ENCODE assay signal across 18 mouse cellular contexts in genomic region chr1:63473272-63473671, GRCm38 (mm10). TPM values are rescaled to one million over a fixed set of nuclear protein-coding genes. Genes with fewer than 3 reads are reported as not detected.
A peak's percentile ranks its signal among the peaks of the same experiment; 100 is the strongest.
DNase-seq lines count a peak whose midpoint lies in the region; ATAC-seq and TF ChIP-seq lines count a peak whose summit lies in the region.
"Had no signal": no experiment of that assay in that cellular context is flagged by ENCODE, and none has a peak within 500 bp of the region (broad histone marks: within the 10 kb centered on the region; RNA-seq: fewer than 3 reads in every experiment).

No protein-coding gene starts in this region.

- H3K4me2 ChIP-seq in forebrain, embryonic 11.5 days (ENCODE audit: low read depth, low read length, severe bottlenecking), result no peak overlapping the region
- no peak overlapping the region for H3K4me2 ChIP-seq in midbrain, embryonic 12.5 days (replicated peaks)
- no peak overlapping the region for H3K4me2 ChIP-seq in midbrain, postnatal 0 days (ENCODE audit: low read depth, low read length, poor library complexity, severe bottlenecking)
- H3K4me2 ChIP-seq in forebrain, embryonic 12.5 days, result peak overlapping the region; percentile 11; the same call in 1 of the 2 replicates
- no peak overlapping the region for H3K4me2 ChIP-seq in forebrain, embryonic 16.5 days (ENCODE audit: low read length)
- H3K4me2 ChIP-seq: heart, embryonic 12.5 days had no signal

- 67% methylated on average over 2 of the region's 2 CpGs for whole genome bisulfite sequencing in forebrain, embryonic 10.5 days
- 55% methylated on average over 2 of the region's 2 CpGs for WGBS in forebrain, embryonic 11.5 days
- 64% methylated on average over 2 of the region's 2 CpGs for WGBS in midbrain, embryonic 12.5 days
- WGBS in midbrain, postnatal 0 days, result 68% methylated on average over 2 of the region's 2 CpGs
- WGBS in forebrain, embryonic 12.5 days, result 58% methylated on average over 2 of the region's 2 CpGs
- 54% methylated on average over 2 of the region's 2 CpGs for WGBS in forebrain, embryonic 16.5 days

- H3K4me1 ChIP-seq in forebrain, embryonic 10.5 days, result peaks cover 39% of the 10 kb centered on the region
- peaks cover 15% of the 10 kb centered on the region for H3K4me1 ChIP-seq in forebrain, embryonic 11.5 days (replicated peaks; ENCODE audit: control insufficient read depth, insufficient read depth, low read length)
- peaks cover 26% of the 10 kb centered on the region for H3K4me1 ChIP-seq in midbrain, embryonic 12.5 days
- no peaks in the 10 kb centered on the region; the same call in 1 of the 2 replicates for H3K4me1 ChIP-seq in midbrain, postnatal 0 days (ENCODE audit: insufficient read depth, low read length)
- peaks cover 34% of the 10 kb centered on the region for H3K4me1 ChIP-seq in forebrain, embryonic 12.5 days
- H3K4me1 ChIP-seq in forebrain, embryonic 16.5 days (replicated peaks; ENCODE audit: control insufficient read depth, insufficient read depth, low read length), result peaks cover 14% of the 10 kb centered on the region
- H3K4me1 ChIP-seq: heart, embryonic 12.5 days had no signal

- DNase-seq in forebrain, embryonic 10.5 days (ENCODE audit: extremely low spot score, low spot score), result no peak
- DNase-seq in forebrain, embryonic 11.5 days (ENCODE audit: low spot score), result no peak
- DNase-seq in midbrain, postnatal 0 days (ENCODE audit: low spot score), result no peak
- no peak for DNase-seq in left cerebral cortex, postnatal 4 days
- DNase-seq: adrenal gland, adult 8-10 months; adrenal gland, postnatal 36 days; B cell, adult 2 months; cerebellum, adult 2 months; cerebellum, postnatal 10 days; gastrocnemius, postnatal 14 days; heart, adult 2 months had no signal

- no peak for TF ChIP-seq CTCF in midbrain, postnatal 0 days (IDR thresholded peaks at IDR 0.05)

- no peak overlapping the region for H3K9ac ChIP-seq in forebrain, embryonic 11.5 days (ENCODE audit: low read length)
- H3K9ac ChIP-seq in midbrain, embryonic 12.5 days (replicated peaks), result 0 out of 2 replicates have a peak overlapping the region, but pooled peaks have one; percentile 24
- no peak overlapping the region for H3K9ac ChIP-seq in midbrain, postnatal 0 days (replicated peaks; ENCODE audit: low read length, poor library complexity, severe bottlenecking)
- no peak overlapping the region for H3K9ac ChIP-seq in forebrain, embryonic 12.5 days
- H3K9ac ChIP-seq in forebrain, embryonic 16.5 days (replicated peaks; ENCODE audit: low read depth, low read length), result no peak overlapping the region
- H3K9ac ChIP-seq: heart, embryonic 12.5 days had no signal

- peak overlapping the region; percentile 68; the same call in 1 of the 2 replicates for H3K27ac ChIP-seq in forebrain, embryonic 10.5 days
- no peak overlapping the region for H3K27ac ChIP-seq in forebrain, embryonic 11.5 days (ENCODE audit: low read depth, low read length)
- no peak overlapping the region for H3K27ac ChIP-seq in midbrain, embryonic 12.5 days (replicated peaks)
- H3K27ac ChIP-seq in midbrain, postnatal 0 days (ENCODE audit: low read depth, low read length), result no peak overlapping the region
- H3K27ac ChIP-seq in forebrain, embryonic 12.5 days, result peak overlapping the region; percentile 51; the same call in 1 of the 2 replicates
- no peak overlapping the region for H3K27ac ChIP-seq in forebrain, embryonic 16.5 days (ENCODE audit: low read length)
- H3K27ac ChIP-seq: heart, adult 2 months had no signal

- intact Hi-C loops in left cerebral cortex, postnatal 4 days (cut with DNase I), result no loop called here

- no peaks in the 10 kb centered on the region for H3K9me3 ChIP-seq in forebrain, embryonic 10.5 days
- H3K9me3 ChIP-seq in forebrain, embryonic 11.5 days (ENCODE audit: control insufficient read depth, low read length), result no peaks in the 10 kb centered on the region
- H3K9me3 ChIP-seq in midbrain, embryonic 12.5 days, result no peaks in the 10 kb centered on the region
- H3K9me3 ChIP-seq in midbrain, postnatal 0 days (ENCODE audit: low read length), result no peaks in the 10 kb centered on the region
- H3K9me3 ChIP-seq in forebrain, embryonic 12.5 days, result no peaks in the 10 kb centered on the region
- no peaks in the 10 kb centered on the region for H3K9me3 ChIP-seq in forebrain, embryonic 16.5 days (ENCODE audit: control insufficient read depth, low read length)
- H3K9me3 ChIP-seq: embryonic facial prominence, embryonic 10.5 days; G1E; heart, embryonic 12.5 days had no signal

- H3K4me3 ChIP-seq in forebrain, embryonic 10.5 days, result no peak overlapping the region
- no peak overlapping the region for H3K4me3 ChIP-seq in forebrain, embryonic 11.5 days (ENCODE audit: low read depth, low read length)
- H3K4me3 ChIP-seq in midbrain, embryonic 12.5 days, result no peak overlapping the region
- H3K4me3 ChIP-seq in midbrain, postnatal 0 days (ENCODE audit: low read depth, low read length), result no peak overlapping the region
- no peak overlapping the region for H3K4me3 ChIP-seq in forebrain, embryonic 12.5 days (replicated peaks)
- H3K4me3 ChIP-seq in forebrain, embryonic 16.5 days (replicated peaks; ENCODE audit: low read length), result no peak overlapping the region
- H3K4me3 ChIP-seq: embryonic facial prominence, embryonic 10.5 days; heart, adult 2 months; heart, embryonic 12.5 days had no signal

- no peaks in the 10 kb centered on the region for H3K27me3 ChIP-seq in forebrain, embryonic 10.5 days (ENCODE audit: poor library complexity, severe bottlenecking)
- no peaks in the 10 kb centered on the region for H3K27me3 ChIP-seq in forebrain, embryonic 11.5 days (ENCODE audit: control insufficient read depth, insufficient read depth, low read length)
- H3K27me3 ChIP-seq in midbrain, embryonic 12.5 days, result no peaks in the 10 kb centered on the region
- H3K27me3 ChIP-seq in midbrain, postnatal 0 days (ENCODE audit: insufficient read depth, low read length), result no peaks in the 10 kb centered on the region
- no peaks in the 10 kb centered on the region for H3K27me3 ChIP-seq in forebrain, embryonic 12.5 days
- H3K27me3 ChIP-seq in forebrain, embryonic 16.5 days (replicated peaks; ENCODE audit: control insufficient read depth, insufficient read depth, low read length), result no peaks in the 10 kb centered on the region
- H3K27me3 ChIP-seq: heart, embryonic 12.5 days had no signal

- ATAC-seq in forebrain, embryonic 11.5 days (replicated peaks; ENCODE audit: low FRiP score), result no peak
- no peak for ATAC-seq in midbrain, embryonic 12.5 days (ENCODE audit: low FRiP score, low read depth)
- ATAC-seq in midbrain, postnatal 0 days (ENCODE audit: low FRiP score), result no peak
- no peak for ATAC-seq in forebrain, embryonic 12.5 days (ENCODE audit: low FRiP score)
- peak; percentile 71 for ATAC-seq in forebrain, embryonic 16.5 days
- ATAC-seq: CD4-positive, CD25-positive, alpha-beta regulatory T cell, adult 4 months had no signal

- H3K36me3 ChIP-seq in forebrain, embryonic 10.5 days (replicated peaks), result no peaks in the 10 kb centered on the region
- H3K36me3 ChIP-seq in forebrain, embryonic 11.5 days (ENCODE audit: control insufficient read depth, insufficient read depth, low read length), result no peaks in the 10 kb centered on the region
- H3K36me3 ChIP-seq in midbrain, embryonic 12.5 days, result no peaks in the 10 kb centered on the region
- H3K36me3 ChIP-seq in midbrain, postnatal 0 days (ENCODE audit: insufficient read depth, low read length), result no peaks in the 10 kb centered on the region
- H3K36me3 ChIP-seq in forebrain, embryonic 12.5 days (replicated peaks), result no peaks in the 10 kb centered on the region
- no peaks in the 10 kb centered on the region for H3K36me3 ChIP-seq in forebrain, embryonic 16.5 days (ENCODE audit: control insufficient read depth, insufficient read depth)
- H3K36me3 ChIP-seq: embryonic facial prominence, embryonic 10.5 days; G1E; heart, embryonic 12.5 days had no signal

RNA-seq across cellular contexts. Expression of gene Adam23, which starts 27.6 kb away (rescaled TPM):
- 3.6 and 3.7 TPM in 2 replicates for polyA plus RNA-seq in forebrain, embryonic 10.5 days (2016; fragmentation: Nextera tagmentation; extraction: Ambion mirVana)
- 8.9 and 11.1 TPM in 2 replicates for polyA plus RNA-seq in forebrain, embryonic 11.5 days (2014; fragmentation: Nextera tagmentation; extraction: Ambion mirVana)
- polyA plus RNA-seq in midbrain, embryonic 12.5 days (2016; fragmentation: Nextera tagmentation; extraction: Ambion mirVana), result 10.2 and 13.9 TPM in 2 replicates
- 64.0 and 65.3 TPM in 2 replicates for total RNA-seq in midbrain, postnatal 0 days (2014; rRNA removed)
- polyA plus RNA-seq in midbrain, postnatal 0 days (2015; fragmentation: Nextera tagmentation; extraction: Ambion mirVana), result 15.5 and 19.5 TPM in 2 replicates
- polyA plus RNA-seq in forebrain, embryonic 12.5 days (2016; fragmentation: Nextera tagmentation; extraction: Ambion mirVana), result 11.5 and 13.4 TPM in 2 replicates
- polyA plus RNA-seq in forebrain, embryonic 16.5 days (2015; fragmentation: Nextera tagmentation; extraction: Ambion mirVana), result 8.0 and 12.1 TPM in 2 replicates
- total RNA-seq in left cerebral cortex, postnatal 4 days (2021), result 100 to 1,000 TPM; 130 to 142 TPM
- polyA plus RNA-seq: G1E had no signal

Comparison
In these comparisons a context has a peak if more than half of its experiments do, and no peak if none do; other contexts are left out.
1. H3K27ac ChIP-seq: peak in forebrain, embryonic 10.5 days (single experiment) and forebrain, embryonic 12.5 days (single experiment); none in forebrain, embryonic 11.5 days (single experiment), midbrain, embryonic 12.5 days (single experiment), midbrain, postnatal 0 days (single experiment) and forebrain, embryonic 16.5 days (single experiment).